9 mouse cellular contexts compared by ENCODE assay signal in genomic region chr11:109485398-109486045, GRCm38 (mm10). TPM values are rescaled to one million over a fixed set of nuclear protein-coding genes. Genes with fewer than 3 reads are reported as not detected.
DNase-seq lines count a peak whose midpoint lies in the region; ATAC-seq lines count a peak whose summit lies in the region.
"Had no signal": no experiment of that assay in that cellular context is flagged by ENCODE, and none has a peak within 500 bp of the region (broad histone marks: within the 10 kb centered on the region; RNA-seq: fewer than 3 reads in every experiment).

No protein-coding gene starts in this region.

- H3K4me3 ChIP-seq in forebrain, embryonic 13.5 days, result no peak overlapping the region
- H3K4me3 ChIP-seq: embryonic facial prominence, embryonic 15.5 days; neural tube, embryonic 12.5 days had no signal

- H3K36me3 ChIP-seq in forebrain, embryonic 13.5 days (ENCODE audit: poor library complexity, severe bottlenecking), result no peaks in the 10 kb centered on the region
- H3K36me3 ChIP-seq: embryonic facial prominence, embryonic 15.5 days; neural tube, embryonic 12.5 days had no signal

- H3K4me1 ChIP-seq in forebrain, embryonic 13.5 days, result no peaks in the 10 kb centered on the region
- H3K4me1 ChIP-seq: embryonic facial prominence, embryonic 15.5 days; neural tube, embryonic 12.5 days had no signal

- H3K27ac ChIP-seq in forebrain, embryonic 13.5 days, result no peak overlapping the region
- H3K27ac ChIP-seq: embryonic facial prominence, embryonic 15.5 days; neural tube, embryonic 12.5 days had no signal

- no peaks in the 10 kb centered on the region for H3K9me3 ChIP-seq in forebrain, embryonic 13.5 days (replicated peaks)
- H3K9me3 ChIP-seq: embryonic facial prominence, embryonic 15.5 days; neural tube, embryonic 12.5 days had no signal

- H3K4me2 ChIP-seq in forebrain, embryonic 13.5 days, result no peak overlapping the region
- H3K4me2 ChIP-seq: embryonic facial prominence, embryonic 15.5 days; neural tube, embryonic 12.5 days had no signal

- H3K9ac ChIP-seq in forebrain, embryonic 13.5 days, result no peak overlapping the region
- H3K9ac ChIP-seq: embryonic facial prominence, embryonic 15.5 days; neural tube, embryonic 12.5 days had no signal

- no peaks in the 10 kb centered on the region for H3K27me3 ChIP-seq in forebrain, embryonic 13.5 days
- H3K27me3 ChIP-seq: embryonic facial prominence, embryonic 15.5 days; neural tube, embryonic 12.5 days had no signal

- ATAC-seq in neutrophil, adult 5-6 weeks (ENCODE audit: extremely low read depth, insufficient number of reproducible peaks, low FRiP score, poor library complexity, severe bottlenecking), result peak; percentile 66
- ATAC-seq in forebrain, embryonic 13.5 days, result no peak

- WGBS in forebrain, embryonic 13.5 days, result 89% methylated on average over 15 of the region's 15 CpGs

- peak; percentile 56 to 70 for DNase-seq in lung, adult 18-20 months
- no peak for DNase-seq in lung, postnatal 25 days (ENCODE audit: low spot score)
- peak; percentile 27 for DNase-seq in gastrocnemius, postnatal 25 days
- DNase-seq in left cerebral cortex, adult 11 months (ENCODE audit: low spot score), result peak; percentile 70
- no peak for DNase-seq in thymus, postnatal 4 days

RNA-seq across cellular contexts. Expression of gene Slc16a6, which starts 12.1 kb away (rescaled TPM):
- 10 to 100 TPM in 1 of 2 experiments, 1 to 10 TPM in 1; 7.0 to 11.5 TPM for total RNA-seq in gastrocnemius, postnatal 25 days (2021)
- 45.0 and 49.8 TPM in 2 replicates for total RNA-seq in neutrophil, adult 5-6 weeks (2017)
- 3.6 and 5.0 TPM in 2 replicates for polyA plus RNA-seq in forebrain, embryonic 13.5 days (2015; fragmentation: Nextera tagmentation; extraction: Ambion mirVana)

RNA-seq across cellular contexts. Expression of gene Arsg, which starts 12.3 kb away (rescaled TPM):
- 1 to 10 TPM; 2.6 to 4.7 TPM for total RNA-seq in gastrocnemius, postnatal 25 days (2021)
- total RNA-seq in neutrophil, adult 5-6 weeks (2017), result 21.5 and 24.6 TPM in 2 replicates
- 3.4 and 5.4 TPM in 2 replicates for polyA plus RNA-seq in forebrain, embryonic 13.5 days (2015; fragmentation: Nextera tagmentation; extraction: Ambion mirVana)

RNA-seq across cellular contexts. Expression of gene Amz2, which starts 59.8 kb away (rescaled TPM):
- total RNA-seq in gastrocnemius, postnatal 25 days (2021), result 10 to 100 TPM; 54.0 to 63.0 TPM
- total RNA-seq in neutrophil, adult 5-6 weeks (2017), result 39.3 and 41.0 TPM in 2 replicates
- 57.6 and 58.4 TPM in 2 replicates for polyA plus RNA-seq in forebrain, embryonic 13.5 days (2015; fragmentation: Nextera tagmentation; extraction: Ambion mirVana)

Comparison
In these comparisons a context has a peak if more than half of its experiments do, and no peak if none do; other contexts are left out.
1. DNase-seq: peak in lung, adult 18-20 months (2 of 2), gastrocnemius, postnatal 25 days (single experiment) and left cerebral cortex, adult 11 months (single experiment); none in lung, postnatal 25 days (single experiment) and thymus, postnatal 4 days (single experiment).